In the genomic region with DNA sequence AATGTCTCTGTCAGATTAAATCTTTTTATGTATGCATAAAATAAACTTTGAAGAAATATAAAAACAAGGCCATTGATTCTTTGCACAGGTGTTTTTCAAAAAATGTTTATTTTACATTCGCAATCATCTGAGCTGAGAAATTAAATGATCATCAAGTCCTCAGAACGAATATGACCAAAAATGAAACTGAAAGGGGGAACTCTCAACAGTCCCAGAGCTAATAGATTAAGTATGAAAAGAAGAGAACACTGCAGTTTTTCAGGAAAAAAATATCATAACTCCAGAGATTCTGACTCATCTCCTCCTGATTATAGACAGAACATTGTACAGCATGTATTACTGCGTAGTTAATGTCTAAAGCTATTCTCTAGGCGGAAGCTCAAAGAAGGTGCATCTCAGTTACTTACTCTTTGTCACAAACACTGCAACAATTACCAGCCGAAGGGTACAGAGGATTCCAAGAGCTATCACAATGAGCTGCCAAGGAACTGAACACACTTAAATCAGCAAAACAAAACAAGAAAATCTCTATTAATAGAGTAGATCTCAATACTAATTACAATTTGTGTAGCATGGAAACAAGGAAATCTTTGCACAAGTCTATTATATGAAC, we compare ENCODE assay signal across 34 mouse cellular contexts. TPM values are rescaled to one million over a fixed set of nuclear protein-coding genes. Genes with fewer than 3 reads are reported as not detected.
A peak's percentile ranks its signal among the peaks of the same experiment; 100 is the strongest.
DNase-seq lines count a peak whose midpoint lies in the region; TF ChIP-seq lines count a peak whose summit lies in the region.
"Had no signal": no experiment of that assay in that cellular context is flagged by ENCODE, and none has a peak within 500 bp of the region (broad histone marks: within the 10 kb centered on the region; RNA-seq: fewer than 3 reads in every experiment).

No protein-coding gene starts in this region.

- no peaks in the 10 kb centered on the region for H3K4me1 ChIP-seq in CH12.LX (ENCODE audit: control insufficient read depth in 1 of 2, insufficient read depth in 2 of 2)
- H3K4me1 ChIP-seq: forebrain, embryonic 13.5 days; heart, embryonic 15.5 days; hindbrain, embryonic 12.5 days; limb, embryonic 10.5 days; limb, embryonic 15.5 days had no signal

- H3K27me3 ChIP-seq in CH12.LX (replicated peaks): no peaks in the 10 kb centered on the region
- H3K27me3 ChIP-seq: forebrain, embryonic 13.5 days; heart, embryonic 15.5 days; hindbrain, embryonic 12.5 days; limb, embryonic 15.5 days had no signal

- in situ Hi-C loops in CH12.LX (cut with MboI; ENCODE audit: low pct_ligation_motif_present, low pct_unique_long_range_greater_than_20kb, low sequenced_read_pairs): no loop called here

- no peak overlapping the region for H3K27ac ChIP-seq in CH12.LX (ENCODE audit: insufficient read depth, low read depth)
- H3K27ac ChIP-seq: forebrain, embryonic 13.5 days; heart, embryonic 15.5 days; hindbrain, embryonic 12.5 days; hindbrain, postnatal 0 days; layer of hippocampus, adult 2 months; limb, embryonic 10.5 days; limb, embryonic 15.5 days; liver, embryonic 14.5 days had no signal

- DNase-seq in 416B (ENCODE audit: low read depth): peak; percentile 8
- DNase-seq in CH12.LX (ENCODE audit: extremely low read depth): peak; percentile 36
- peak; percentile 28 for DNase-seq in induced T-regulatory cell, adult 2 months (ENCODE audit: low read depth)
- peak; percentile 18 for DNase-seq in naive thymus-derived CD4-positive, alpha-beta T cell, adult 2 months (ENCODE audit: low read depth)
- DNase-seq in kidney, postnatal 10 days: no peak
- DNase-seq in neural tube, embryonic 10.5 days (ENCODE audit: extremely low spot score, low spot score): no peak
- DNase-seq in kidney, postnatal 14 days: no peak
- DNase-seq: adrenal gland, postnatal 10 days; cerebellum, adult 18-20 months; cerebellum, postnatal 14 days; gastrocnemius, postnatal 10 days; kidney, postnatal 36 days; lung, embryonic 14.5 days; midbrain, embryonic 14.5 days; right cerebral cortex, adult 18-20 months; thymus, adult 2 months; thymus, postnatal 36 days had no signal

- no peak overlapping the region for H3K9ac ChIP-seq in CH12.LX (ENCODE audit: insufficient read depth, low read depth)
- H3K9ac ChIP-seq: forebrain, embryonic 13.5 days; heart, embryonic 15.5 days; hindbrain, embryonic 12.5 days; limb, embryonic 15.5 days; liver, embryonic 14.5 days; lung, embryonic 14.5 days had no signal

- no peak overlapping the region for H3K4me3 ChIP-seq in CH12.LX (replicated peaks in 1 of 3; ENCODE audit: low read depth in 2 of 3, low read length in 2 of 3, poor library complexity in 1 of 3)
- H3K4me3 ChIP-seq: forebrain, embryonic 13.5 days; heart, embryonic 15.5 days; hindbrain, embryonic 12.5 days; layer of hippocampus, adult 2 months; limb, embryonic 10.5 days; limb, embryonic 15.5 days had no signal

- no peak for TF ChIP-seq RAD21 in CH12.LX (IDR thresholded peaks at IDR 0.05; ENCODE audit: low read depth, low read length)

- TF ChIP-seq EP300 in CH12.LX (IDR thresholded peaks at IDR 0.05; ENCODE audit: low read length): no peak

- no peak for TF ChIP-seq POLR2A in CH12.LX (IDR thresholded peaks at IDR 0.05; ENCODE audit: low read depth, low read length)

- dilution Hi-C loops in CH12.LX (cut with MboI; ENCODE audit: extremely low pct_ligation_motif_present, extremely low pct_unique_long_range_greater_than_20kb, low sequenced_read_pairs): no loop called here

- no peak overlapping the region for H3K4me2 ChIP-seq in CH12.LX (ENCODE audit: insufficient read depth, low read depth, poor library complexity, severe bottlenecking)
- H3K4me2 ChIP-seq: forebrain, embryonic 13.5 days; heart, embryonic 15.5 days; hindbrain, embryonic 12.5 days; limb, embryonic 15.5 days; lung, embryonic 14.5 days had no signal

- H3K36me3 ChIP-seq in CH12.LX (replicated peaks in 1 of 2; ENCODE audit: control insufficient read depth in 1 of 2, insufficient read depth in 1 of 2, low read length in 1 of 2): no peaks in the 10 kb centered on the region
- H3K36me3 ChIP-seq: G1E; heart, embryonic 15.5 days; hindbrain, embryonic 12.5 days; limb, embryonic 10.5 days; limb, embryonic 15.5 days had no signal

- no peak for TF ChIP-seq CTCF in CH12.LX (conservative IDR thresholded peaks at IDR 0.05 in 1 of 2, IDR thresholded peaks at IDR 0.05 in 1 of 2; ENCODE audit: low read depth in 2 of 2, low read length in 2 of 2)

- no peaks in the 10 kb centered on the region for H3K9me3 ChIP-seq in CH12.LX (replicated peaks; ENCODE audit: low read length)
- H3K9me3 ChIP-seq: G1E; heart, embryonic 15.5 days; limb, embryonic 10.5 days; limb, embryonic 15.5 days had no signal

- H3K79me2 ChIP-seq in CH12.LX (replicated peaks; ENCODE audit: control insufficient read depth, extremely low read depth, insufficient read depth, poor library complexity, severe bottlenecking): no peaks in the 10 kb centered on the region

TF ChIP-seq in CH12.LX, 34 proteins besides CTCF, POLR2A, EP300 and RAD21:
- TF ChIP-seq HCFC1 (IDR thresholded peaks at IDR 0.05; ENCODE audit: low read depth, low read length) (no peak), IRF4 (IDR thresholded peaks at IDR 0.05; ENCODE audit: low read depth, low read length) (no peak), ZNF384 (IDR thresholded peaks at IDR 0.05; ENCODE audit: low read depth, low read length) (no peak), SIN3A (IDR thresholded peaks at IDR 0.05; ENCODE audit: low read length) (no peak), TBP (conservative IDR thresholded peaks at IDR 0.05; ENCODE audit: low read depth, low read length) (no peak), MEF2A (IDR thresholded peaks at IDR 0.05; ENCODE audit: borderline replicate concordance, low read depth, low read length) (no peak), USF2 (conservative IDR thresholded peaks at IDR 0.05; ENCODE audit: low read depth, low read length) (no peak), JUN (IDR thresholded peaks at IDR 0.05; ENCODE audit: insufficient read depth, low read depth, low read length) (no peak), BHLHE40 (IDR thresholded peaks at IDR 0.05; ENCODE audit: low read depth, low read length) (no peak), JUND (conservative IDR thresholded peaks at IDR 0.05; ENCODE audit: low read depth, low read length) (no peak), MAFK (IDR thresholded peaks at IDR 0.05; ENCODE audit: insufficient replicate concordance, low read length) (no peak), ZKSCAN1 (IDR thresholded peaks at IDR 0.05; ENCODE audit: borderline replicate concordance, low read depth, low read length) (no peak)

RNA-seq across cellular contexts. Expression of a gene that starts 25.4 kb away (rescaled TPM):
- not detected in 2 replicates for total RNA-seq in CH12.LX (2012; rRNA removed)
- not detected in 2 replicates for total RNA-seq in CH12.LX (2014; rRNA removed)
- not detected in 2 replicates for polyA plus RNA-seq in CH12.LX (2012; ENCODE audit: insufficient read length, low read depth)
- total RNA-seq: adrenal gland, postnatal 10 days; gastrocnemius, postnatal 10 days; heart, postnatal 25 days; hindbrain, postnatal 0 days; layer of hippocampus, adult 2 months; layer of hippocampus, postnatal 25 days had no signal
- polyA plus RNA-seq: brain, embryonic 14.5 days; embryonic facial prominence, embryonic 11.5 days; forebrain, embryonic 13.5 days; G1E; gonadal fat pad, adult 2 months; heart, embryonic 15.5 days; hindbrain, embryonic 12.5 days; hindbrain, postnatal 0 days; intestine, postnatal 0 days; kidney, embryonic 14.5 days; limb, embryonic 10.5 days; limb, embryonic 15.5 days; liver, embryonic 14.5 days; lung, embryonic 14.5 days; midbrain, embryonic 14.5 days; neural tube, embryonic 11.5 days; thymus, adult 2 months had no signal

RNA-seq across cellular contexts. Expression of a gene that starts 37.3 kb away (rescaled TPM):
- total RNA-seq in CH12.LX (2012; rRNA removed) (not detected in 2 replicates), CH12.LX (2014; rRNA removed) (not detected in 2 replicates)
- not detected in 2 replicates for polyA plus RNA-seq in CH12.LX (2012; ENCODE audit: insufficient read length, low read depth)
- total RNA-seq: adrenal gland, postnatal 10 days; G1E; gastrocnemius, postnatal 10 days; hindbrain, postnatal 0 days; layer of hippocampus, adult 2 months; layer of hippocampus, postnatal 25 days had no signal
- polyA plus RNA-seq: brain, embryonic 14.5 days; embryonic facial prominence, embryonic 11.5 days; forebrain, embryonic 13.5 days; G1E; gonadal fat pad, adult 2 months; heart, embryonic 15.5 days; hindbrain, embryonic 12.5 days; hindbrain, postnatal 0 days; intestine, postnatal 0 days; kidney, embryonic 14.5 days; limb, embryonic 10.5 days; limb, embryonic 15.5 days; liver, embryonic 14.5 days; lung, embryonic 14.5 days; midbrain, embryonic 14.5 days; neural tube, embryonic 11.5 days; thymus, adult 2 months had no signal

Comparison
In these comparisons a context has a peak if more than half of its experiments do, and no peak if none do; other contexts are left out.
1. DNase-seq: peak in 416B (single experiment), CH12.LX (single experiment), induced T-regulatory cell, adult 2 months (single experiment) and naive thymus-derived CD4-positive, alpha-beta T cell, adult 2 months (single experiment); none in kidney, postnatal 10 days (single experiment), neural tube, embryonic 10.5 days (single experiment) and kidney, postnatal 14 days (single experiment).